8 mouse cellular contexts compared by ENCODE assay signal in the genomic region with DNA sequence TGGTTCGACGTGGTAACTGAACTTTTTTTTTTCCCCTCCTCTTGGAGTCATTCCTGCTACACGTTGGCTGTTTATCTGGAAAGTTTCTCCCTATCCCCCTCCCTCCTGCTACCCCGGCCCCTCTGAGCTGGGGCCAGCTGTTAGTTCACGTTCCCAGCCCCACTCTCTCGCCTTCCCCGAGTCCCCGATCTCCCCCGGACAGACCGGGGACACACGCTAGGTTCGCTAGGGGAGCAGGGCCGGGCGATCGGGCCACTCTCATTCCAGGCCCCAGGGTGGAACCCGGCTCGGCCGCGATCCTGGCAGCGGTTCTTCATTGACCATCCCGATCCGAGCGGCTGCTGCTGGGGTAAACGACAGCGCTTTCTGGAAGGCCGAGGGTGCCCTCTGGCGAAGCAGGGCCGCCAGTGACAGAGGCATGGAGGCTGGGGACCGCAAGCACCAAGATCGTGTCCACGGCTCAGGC. TPM values are rescaled to one million over a fixed set of nuclear protein-coding genes. Genes with fewer than 3 reads are reported as not detected.
DNase-seq lines count a peak whose midpoint lies in the region; ATAC-seq and TF ChIP-seq lines count a peak whose summit lies in the region.

No protein-coding gene starts in this region.

- ATAC-seq in embryonic facial prominence, embryonic 12.5 days (ENCODE audit: insufficient number of reproducible peaks, insufficient read depth, low FRiP score, low TSS enrichment): peak; percentile 64
- ATAC-seq in limb, embryonic 14.5 days (ENCODE audit: low FRiP score, low read depth): peak; percentile 83
- peak; percentile 76 for ATAC-seq in midbrain, embryonic 16.5 days

- H3K4me2 ChIP-seq in embryonic facial prominence, embryonic 12.5 days (replicated peaks): peak overlapping the region; percentile 84
- peak overlapping the region; percentile 91 for H3K4me2 ChIP-seq in limb, embryonic 14.5 days (replicated peaks; ENCODE audit: low read depth, low read length, severe bottlenecking)
- H3K4me2 ChIP-seq in midbrain, embryonic 16.5 days (ENCODE audit: low read length): peak overlapping the region; percentile 97

- peaks cover 31% of the 10 kb centered on the region for H3K4me1 ChIP-seq in embryonic facial prominence, embryonic 12.5 days
- H3K4me1 ChIP-seq in limb, embryonic 14.5 days (ENCODE audit: control insufficient read depth, insufficient read depth, low read length): peaks cover 30% of the 10 kb centered on the region
- H3K4me1 ChIP-seq in midbrain, embryonic 16.5 days (ENCODE audit: control insufficient read depth, insufficient read depth, low read length): peaks cover 21% of the 10 kb centered on the region
- no peaks in the 10 kb centered on the region; the same call in 1 of the 2 replicates for H3K4me1 ChIP-seq in spleen, adult 2 months (ENCODE audit: control insufficient read depth, insufficient read depth, insufficient read length)

- no peaks in the 10 kb centered on the region for H3K9me3 ChIP-seq in embryonic facial prominence, embryonic 12.5 days
- no peaks in the 10 kb centered on the region for H3K9me3 ChIP-seq in limb, embryonic 14.5 days (ENCODE audit: control insufficient read depth, low read length)
- no peaks in the 10 kb centered on the region for H3K9me3 ChIP-seq in midbrain, embryonic 16.5 days (replicated peaks; ENCODE audit: control insufficient read depth, low read length, poor library complexity, severe bottlenecking)

- peak; percentile 97 for TF ChIP-seq CTCF in spleen, adult 2 months (IDR thresholded peaks at IDR 0.05; ENCODE audit: extremely low read depth, insufficient read depth, insufficient read length, insufficient replicate concordance)

- H3K36me3 ChIP-seq in embryonic facial prominence, embryonic 12.5 days: 0 out of 2 replicates have a peak, but pooled peaks cover 2% of the 10 kb centered on the region
- peaks cover 4% of the 10 kb centered on the region; the same call in 1 of the 2 replicates for H3K36me3 ChIP-seq in limb, embryonic 14.5 days (ENCODE audit: control insufficient read depth, insufficient read depth, low read length)
- H3K36me3 ChIP-seq in midbrain, embryonic 16.5 days (ENCODE audit: control insufficient read depth, insufficient read depth, low read length): no peaks in the 10 kb centered on the region
- H3K36me3 ChIP-seq in spleen, adult 2 months (ENCODE audit: control insufficient read depth, insufficient read depth, low read length): no peaks in the 10 kb centered on the region

- peak overlapping the region; percentile 65 for H3K9ac ChIP-seq in embryonic facial prominence, embryonic 12.5 days
- peak overlapping the region; percentile 70 for H3K9ac ChIP-seq in limb, embryonic 14.5 days (ENCODE audit: low read depth, low read length, severe bottlenecking)
- peak overlapping the region; percentile 70 for H3K9ac ChIP-seq in midbrain, embryonic 16.5 days (ENCODE audit: low read depth, low read length)

- peak overlapping the region; percentile 96 for H3K27ac ChIP-seq in embryonic facial prominence, embryonic 12.5 days
- peak overlapping the region; percentile 98 for H3K27ac ChIP-seq in limb, embryonic 14.5 days (replicated peaks; ENCODE audit: low read depth, low read length)
- peak overlapping the region; percentile 43 for H3K27ac ChIP-seq in midbrain, embryonic 16.5 days (ENCODE audit: low read length)
- H3K27ac ChIP-seq in spleen, adult 2 months (ENCODE audit: insufficient read depth, low read length): peak overlapping the region; percentile 36; the same call in 1 of the 2 replicates

- TF ChIP-seq POLR2A in limb, embryonic 14.5 days (IDR thresholded peaks at IDR 0.05; ENCODE audit: borderline replicate concordance, extremely low read depth, insufficient read depth, insufficient read length): no peak
- no peak for TF ChIP-seq POLR2A in spleen, adult 2 months (IDR thresholded peaks at IDR 0.05; ENCODE audit: low read depth, low read length)

- DNase-seq in 3T3-L1 (ENCODE audit: low read depth, low spot score): peak; percentile 90
- peak; percentile 93 for DNase-seq in adrenal gland, postnatal 25 days
- DNase-seq in heart, adult 9 months (ENCODE audit: low spot score in 2 of 2): peak; percentile 93
- peak; percentile 93 for DNase-seq in kidney, adult 9 months
- DNase-seq in limb, embryonic 14.5 days (ENCODE audit: low spot score): peak; percentile 89
- peak; percentile 51 to 85 for DNase-seq in spleen, adult 2 months (ENCODE audit: low read depth in 1 of 2, low spot score in 2 of 2)

- H3K27me3 ChIP-seq in embryonic facial prominence, embryonic 12.5 days: no peaks in the 10 kb centered on the region
- no peaks in the 10 kb centered on the region for H3K27me3 ChIP-seq in limb, embryonic 14.5 days (ENCODE audit: control insufficient read depth, insufficient read depth, low read length)
- peaks cover 2% of the 10 kb centered on the region; the same call in 1 of the 2 replicates for H3K27me3 ChIP-seq in midbrain, embryonic 16.5 days (ENCODE audit: control insufficient read depth, insufficient read depth, low read depth, low read length)
- H3K27me3 ChIP-seq in spleen, adult 2 months (ENCODE audit: control insufficient read depth, insufficient read depth, low read length): 0 out of 2 replicates have a peak, but pooled peaks cover 4% of the 10 kb centered on the region

- under 1% methylated on average over 31 of the region's 31 CpGs for WGBS in embryonic facial prominence, embryonic 12.5 days
- under 1% methylated on average over 31 of the region's 31 CpGs for WGBS in limb, embryonic 14.5 days
- WGBS in midbrain, embryonic 16.5 days: under 1% methylated on average over 31 of the region's 31 CpGs
- 1% methylated on average over 31 of the region's 31 CpGs for WGBS in spleen, adult 2 months

- peak overlapping the region; percentile 50 for H3K4me3 ChIP-seq in embryonic facial prominence, embryonic 12.5 days
- peak overlapping the region; percentile 59 for H3K4me3 ChIP-seq in limb, embryonic 14.5 days (replicated peaks; ENCODE audit: low read length)
- H3K4me3 ChIP-seq in midbrain, embryonic 16.5 days (ENCODE audit: low read depth, low read length): peak overlapping the region; percentile 55
- peak overlapping the region; percentile 66 for H3K4me3 ChIP-seq in spleen, adult 2 months (ENCODE audit: extremely low read depth, insufficient read depth, insufficient read length)

RNA-seq across cellular contexts. Expression of a gene that starts 0.4 kb away (rescaled TPM):
- total RNA-seq in adrenal gland, postnatal 25 days (2021): 7.6 and 9.5 TPM in 2 replicates
- 42.9 and 43.9 TPM in 2 replicates for polyA plus RNA-seq in embryonic facial prominence, embryonic 12.5 days (2016; fragmentation: Nextera tagmentation; extraction: Ambion mirVana)
- polyA plus RNA-seq in limb, embryonic 14.5 days (2012; rRNA removed): 85.0 and 87.3 TPM in 2 replicates
- 64.7 and 70.4 TPM in 2 replicates for polyA plus RNA-seq in limb, embryonic 14.5 days (2014; fragmentation: Nextera tagmentation; extraction: Ambion mirVana)
- polyA plus RNA-seq in midbrain, embryonic 16.5 days (2015; fragmentation: Nextera tagmentation; extraction: Ambion mirVana): 4.0 and 4.1 TPM in 2 replicates
- 2.8 and 3.2 TPM in 2 replicates for polyA plus RNA-seq in spleen, adult 2 months (2012; rRNA removed)

RNA-seq across cellular contexts. Expression of a gene that starts 3.1 kb away (rescaled TPM):
- total RNA-seq in adrenal gland, postnatal 25 days (2021): 21.6 and 27.4 TPM in 2 replicates
- 82.2 and 84.7 TPM in 2 replicates for polyA plus RNA-seq in embryonic facial prominence, embryonic 12.5 days (2016; fragmentation: Nextera tagmentation; extraction: Ambion mirVana)
- polyA plus RNA-seq in limb, embryonic 14.5 days (2012; rRNA removed): 41.2 and 48.7 TPM in 2 replicates
- polyA plus RNA-seq in limb, embryonic 14.5 days (2014; fragmentation: Nextera tagmentation; extraction: Ambion mirVana): 75.5 and 84.1 TPM in 2 replicates
- polyA plus RNA-seq in midbrain, embryonic 16.5 days (2015; fragmentation: Nextera tagmentation; extraction: Ambion mirVana): 36.4 and 43.1 TPM in 2 replicates
- 2.6 and 4.0 TPM in 2 replicates for polyA plus RNA-seq in spleen, adult 2 months (2012; rRNA removed)

Comparison
In these comparisons a context has a peak if more than half of its experiments do, and no peak if none do; other contexts are left out.
1. Peak in every context shown above with its lines: DNase-seq, ATAC-seq, H3K4me3 ChIP-seq and H3K27ac ChIP-seq.
2. H3K27ac ChIP-seq: peak in every context shown above with its lines; median percentile 98 in limb, embryonic 14.5 days; 96 in embryonic facial prominence, embryonic 12.5 days; 43 in midbrain, embryonic 16.5 days; 36 in spleen, adult 2 months.